Mouse (Mus musculus) heart, adult 2 months (tissue): ENCODE data around the gene Rnf144a. TPM values are rescaled to one million over a fixed set of nuclear protein-coding genes. Genes with fewer than 3 reads are reported as not detected.

Source experiments
- DNase-seq, 2 experiments: peaks; one replicate each; pipeline ENCODE4 v3.0.0; 2021
- H3K27ac ChIP-seq: fragments of 200-600 bp; 2 replicates; pipeline ENCODE4 v1.8.1; 2022
- H3K27me3 ChIP-seq: fragments of 200-500 bp; 2 replicates; pipeline ENCODE4 v1.6.1; 2012; ENCODE audit warnings: mild to moderate bottlenecking, low read length, inconsistent platforms, mixed read lengths; ENCODE audit not compliant: control insufficient read depth, insufficient read depth
- H3K36me3 ChIP-seq: fragments of 200-500 bp; 2 replicates; pipeline ENCODE4 v1.6.1; 2012; ENCODE audit warnings: low read length, inconsistent platforms; ENCODE audit not compliant: control insufficient read depth, insufficient read depth
- H3K4me1 ChIP-seq: fragments of 200-500 bp; 2 replicates; pipeline ENCODE4 v1.6.1; 2011; ENCODE audit warnings: low read length; ENCODE audit not compliant: control insufficient read depth, insufficient read depth
- H3K4me3 ChIP-seq: fragments of 200-600 bp; 2 replicates; pipeline ENCODE4 v1.8.1; 2022
- H3K79me2 ChIP-seq: fragments of 200-500 bp; replicated peaks from 2 replicates; pipeline ENCODE4 v1.6.1; 2012; ENCODE audit warnings: mild to moderate bottlenecking, inconsistent platforms, low read length, moderate library complexity, mixed read lengths; ENCODE audit not compliant: control insufficient read depth, insufficient read depth
- H3K9ac ChIP-seq: fragments of 200-500 bp; 2 replicates; pipeline ENCODE4 v1.6.1; 2012; ENCODE audit warnings: low read depth, mild to moderate bottlenecking, control low read depth, inconsistent platforms, low read length, mixed read lengths
- CTCF ChIP-seq: fragments of 200-600 bp; IDR thresholded peaks from 2 replicates; pipeline ENCODE4 v1.8.1; 2022; ENCODE audit warnings: antibody characterized with exemption, mild to moderate bottlenecking, moderate library complexity
- EP300 ChIP-seq: fragments of 200-500 bp; IDR thresholded peaks from 2 replicates; pipeline ENCODE4 v1.6.1; 2011; ENCODE audit warnings: low read depth, low read length, control low read depth; ENCODE audit not compliant: insufficient read depth
- POLR2A ChIP-seq: fragments of 200-500 bp; IDR thresholded peaks from 2 replicates; pipeline ENCODE4 v1.6.1; 2011; ENCODE audit warnings: mild to moderate bottlenecking, low read depth, low read length, control low read depth; ENCODE audit not compliant: insufficient read depth
- WGBS: fragments of 180-500 bp; shearing (Covaris S2); methylation state at CpG from one replicate; pipeline ENCODE4 v1.1.7; 2018; 5-methylcytosine and 5-hydroxymethylcytosine counted together
- intact Hi-C: fragments of 180-260 bp; cut with DNase I; formaldehyde crosslinking; loops from one replicate; pipeline ENCODE4 v1.15.1; 2025
- polyA plus RNA-seq: library from polyadenylated mRNA; depleted of rRNA; stranded (reverse); fragments of >200 nt; gene quantifications from 2 replicates; pipeline ENCODE4 v1.2.3, GENCODE M21; 2012
- total RNA-seq, 2 experiments: library from RNA; stranded (reverse); gene quantifications; 2 replicates each; pipeline ENCODE4 v1.2.3; 2021

Rnf144a gene
- total and polyA plus RNA-seq, 3 experiments: 11.5 to 13.4 (median 12.7) TPM

- TF ChIP-seq POLR2A: no peak
- TF ChIP-seq EP300: no peak
- no peak for TF ChIP-seq CTCF
- Histone ChIP-seq H3K9ac (no peak overlapping the region), H3K79me2 (no peaks in the 10 kb centered on the region), H3K27ac (peak overlapping the region; percentile 21; the same call in 1 of the 2 replicates), H3K4me3 (no peak overlapping the region), H3K36me3 (no peaks in the 10 kb centered on the region), H3K27me3 (no peaks in the 10 kb centered on the region), H3K4me1 (peaks cover 23% of the 10 kb centered on the region)
- intact Hi-C loops: loop anchor here (2.0 kb wide), 1 partner anchor 37 kb away; no protein-coding TSS in a partner anchor
- DNase-seq: no peak
- WGBS: 72% methylated on average over 3 of the region's 3 CpGs
Measured at GRCm38 (mm10) chr12:26365531-26366315, 49.3 kb downstream of the Rnf144a start.

DNA sequence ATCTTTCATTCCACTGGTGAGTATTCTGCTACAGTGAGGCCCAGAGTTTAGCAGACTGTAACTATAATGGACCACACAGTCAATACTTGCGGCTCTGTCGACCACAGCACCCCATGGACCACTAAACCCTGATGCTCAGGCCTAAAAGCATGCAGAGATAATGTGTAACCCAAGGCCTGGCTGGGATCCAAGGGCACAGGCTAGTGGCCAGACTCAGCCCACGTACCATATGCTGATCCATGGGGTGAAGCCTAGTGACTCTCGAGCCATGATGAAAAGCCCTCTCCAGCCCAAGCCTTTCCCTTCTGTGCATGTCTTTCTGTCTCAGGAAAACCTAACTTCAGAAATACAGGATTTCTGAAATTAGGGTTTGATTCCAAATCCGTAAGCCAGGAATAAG, 50.2 kb downstream of the Rnf144a start:
- Histone ChIP-seq H3K4me1 (peaks cover 25% of the 10 kb centered on the region), H3K79me2 (no peaks in the 10 kb centered on the region), H3K9ac (no peak overlapping the region), H3K36me3 (no peaks in the 10 kb centered on the region), H3K27me3 (no peaks in the 10 kb centered on the region), H3K4me3 (no peak overlapping the region), H3K27ac (no peak overlapping the region)
- no peak for TF ChIP-seq CTCF
- no peak for TF ChIP-seq EP300
- no peak for TF ChIP-seq POLR2A
- DNase-seq: no peak
- WGBS: 71% methylated on average over 5 of the region's 5 CpGs
- intact Hi-C loops: no loop called here

DNA sequence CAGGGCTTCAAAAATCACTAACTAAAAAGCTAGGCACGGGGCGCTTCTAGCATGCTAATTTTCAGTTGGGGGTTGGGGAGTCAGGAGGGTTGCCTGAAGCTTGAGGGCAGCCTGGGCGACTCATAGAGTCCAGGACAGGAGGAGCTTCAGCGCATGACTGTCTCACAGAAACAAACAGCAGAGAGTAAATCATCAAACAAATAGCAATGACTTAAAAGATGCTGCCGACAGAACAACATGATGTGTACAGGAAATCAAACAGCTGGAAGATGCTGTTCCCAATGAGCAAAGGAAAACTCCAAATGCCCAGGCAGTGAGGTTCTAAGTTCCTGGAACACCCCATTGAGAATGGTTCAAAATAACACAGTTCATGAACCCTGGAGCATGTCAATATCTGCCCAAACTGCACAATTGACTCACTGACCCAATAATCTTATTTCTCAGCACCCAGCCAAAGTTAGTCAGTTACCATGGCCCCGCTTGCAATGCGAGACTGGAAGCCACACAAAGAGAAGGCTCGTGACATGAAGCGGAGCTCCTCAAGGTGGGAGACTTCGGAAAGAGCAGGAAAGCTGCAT, 54.0 kb downstream of the Rnf144a start:
- H3K27ac ChIP-seq: peak overlapping the region; percentile 18; the same call in 1 of the 2 replicates
- DNase-seq: no peak
- no peaks in the 10 kb centered on the region for H3K27me3 ChIP-seq

DNA sequence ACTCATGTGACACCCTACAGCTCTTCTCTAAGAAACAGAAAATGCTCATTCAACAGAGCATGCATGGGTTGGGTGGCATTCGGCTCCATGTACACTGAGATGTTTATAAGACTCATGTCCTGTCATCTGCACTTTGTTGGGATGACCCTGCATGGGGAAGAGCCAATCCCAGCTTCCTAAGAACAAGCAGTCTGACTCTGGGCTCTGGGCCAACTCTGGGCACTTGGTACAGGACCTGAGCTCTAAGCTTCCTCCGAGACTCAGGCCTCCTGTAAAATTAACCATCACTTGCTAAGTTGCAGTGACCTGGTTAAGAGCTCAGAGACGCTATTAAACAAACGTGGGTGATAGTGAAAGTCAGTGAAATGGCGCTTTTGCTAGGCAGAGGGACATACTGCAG, 55.2 kb downstream of the Rnf144a start:
- Histone ChIP-seq H3K27ac (no peak overlapping the region), H3K4me1 (peaks cover 21% of the 10 kb centered on the region), H3K79me2 (no peaks in the 10 kb centered on the region), H3K9ac (no peak overlapping the region), H3K4me3 (no peak overlapping the region), H3K36me3 (peaks cover 9% of the 10 kb centered on the region; the same call in 1 of the 2 replicates), H3K27me3 (no peaks in the 10 kb centered on the region)
- WGBS: 60% methylated on average over 5 of the region's 5 CpGs
- peak in 1 of 2 experiments; percentile 30 for DNase-seq
- intact Hi-C loops: loop anchor here (5.0 kb wide), 1 partner anchor 97 kb away; the partner anchor contains the start of gene Rsad2
- TF ChIP-seq EP300 (no peak), POLR2A (no peak), CTCF (no peak)

More for the DNA sequence above, 54.0 kb downstream of the Rnf144a start:
- Histone ChIP-seq H3K79me2 (no peaks in the 10 kb centered on the region), H3K4me1 (peaks cover 20% of the 10 kb centered on the region), H3K36me3 (no peaks in the 10 kb centered on the region), H3K4me3 (no peak overlapping the region), H3K9ac (no peak overlapping the region)
- intact Hi-C loops: no loop called here
- WGBS: 67% methylated on average over 10 of the region's 10 CpGs
- TF ChIP-seq EP300 (no peak), POLR2A (no peak), CTCF (no peak)

DNA sequence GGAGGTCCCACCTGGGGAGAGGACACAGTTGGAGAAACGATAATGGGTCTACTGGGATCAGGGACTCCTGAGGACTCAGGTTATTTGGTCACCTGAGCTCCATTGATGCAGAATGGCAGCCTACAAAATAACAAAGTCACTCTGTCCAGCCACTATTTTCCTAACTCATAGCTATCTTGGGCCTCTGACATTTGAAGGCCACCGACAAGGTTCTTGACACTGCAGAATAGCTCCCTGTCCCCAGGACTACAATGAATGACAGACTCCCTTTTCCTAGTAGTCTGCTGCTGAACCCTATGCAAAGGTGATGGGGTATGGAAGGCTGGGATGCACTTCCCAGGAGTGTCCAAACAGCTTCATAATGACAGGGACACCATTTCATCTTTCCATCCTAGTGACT, 55.8 kb downstream of the Rnf144a start:
- no peak overlapping the region for H3K4me3 ChIP-seq
- no peaks in the 10 kb centered on the region for H3K27me3 ChIP-seq
- H3K79me2 ChIP-seq: no peaks in the 10 kb centered on the region
- no peak for DNase-seq
- no peak overlapping the region for H3K9ac ChIP-seq
- intact Hi-C loops: loop anchor here (5.0 kb wide), 1 partner anchor 98 kb away; the partner anchor contains the start of gene Rsad2
- H3K27ac ChIP-seq: no peak overlapping the region
- peaks cover 9% of the 10 kb centered on the region; the same call in 1 of the 2 replicates for H3K36me3 ChIP-seq
- peaks cover 23% of the 10 kb centered on the region for H3K4me1 ChIP-seq
- 89% methylated on average over 2 of the region's 2 CpGs for WGBS
- TF ChIP-seq POLR2A: no peak
- no peak for TF ChIP-seq EP300
- TF ChIP-seq CTCF: no peak

DNA sequence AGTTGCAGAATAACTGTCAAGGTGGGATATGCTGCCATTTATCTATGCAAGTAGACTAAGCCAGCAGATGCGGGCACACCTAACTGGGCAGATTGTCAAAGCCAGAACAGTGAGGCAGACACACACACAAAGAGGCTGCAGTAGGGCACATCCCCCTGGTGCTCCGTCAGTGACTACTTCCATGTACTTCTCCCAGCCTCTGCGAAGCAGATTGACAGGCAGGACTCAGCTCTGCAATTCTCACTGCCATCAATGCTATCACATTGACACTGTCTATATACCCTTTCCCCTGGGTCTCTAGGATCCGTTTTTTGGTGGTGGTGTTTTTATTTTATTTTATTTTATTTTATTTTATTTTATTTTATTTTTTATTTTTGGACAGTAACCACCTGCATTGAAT, 57.8 kb downstream of the Rnf144a start:
- intact Hi-C loops: loop anchor here (2.0 to 5.0 kb wide), 2 partner anchors 58 to 100 kb away; partner anchors contain the start of genes Rnf144a and Rsad2
- peak overlapping the region; percentile 78 for H3K27ac ChIP-seq
- no peaks in the 10 kb centered on the region for H3K27me3 ChIP-seq

More for the DNA sequence above, 57.8 kb downstream of the Rnf144a start:
- TF ChIP-seq EP300 (no peak), CTCF (no peak), POLR2A (no peak)
- Histone ChIP-seq H3K4me1 (peaks cover 20% of the 10 kb centered on the region), H3K79me2 (no peaks in the 10 kb centered on the region), H3K4me3 (no peak overlapping the region), H3K9ac (no peak overlapping the region), H3K36me3 (peaks cover 9% of the 10 kb centered on the region; the same call in 1 of the 2 replicates)
- WGBS: 69% methylated on average over 4 of the region's 4 CpGs
- DNase-seq: no peak
